Mouse (Mus musculus) frontal cortex, postnatal 10 days (tissue): ENCODE results near the gene Gm9964.
"Not testable (repeated sequence)": the region's sequence is repeated elsewhere in the genome, so short reads cannot be mapped to it uniquely, and the experiment has no call there.

ENCODE experiments used
- DNase-seq, 2 experiments: peaks; one replicate each; pipeline ENCODE4 v3.0.0; 2022; ENCODE audit warnings: low spot score in 2 of 2, mixed read lengths in 1 of 2

The Gm9964 gene

DNA sequence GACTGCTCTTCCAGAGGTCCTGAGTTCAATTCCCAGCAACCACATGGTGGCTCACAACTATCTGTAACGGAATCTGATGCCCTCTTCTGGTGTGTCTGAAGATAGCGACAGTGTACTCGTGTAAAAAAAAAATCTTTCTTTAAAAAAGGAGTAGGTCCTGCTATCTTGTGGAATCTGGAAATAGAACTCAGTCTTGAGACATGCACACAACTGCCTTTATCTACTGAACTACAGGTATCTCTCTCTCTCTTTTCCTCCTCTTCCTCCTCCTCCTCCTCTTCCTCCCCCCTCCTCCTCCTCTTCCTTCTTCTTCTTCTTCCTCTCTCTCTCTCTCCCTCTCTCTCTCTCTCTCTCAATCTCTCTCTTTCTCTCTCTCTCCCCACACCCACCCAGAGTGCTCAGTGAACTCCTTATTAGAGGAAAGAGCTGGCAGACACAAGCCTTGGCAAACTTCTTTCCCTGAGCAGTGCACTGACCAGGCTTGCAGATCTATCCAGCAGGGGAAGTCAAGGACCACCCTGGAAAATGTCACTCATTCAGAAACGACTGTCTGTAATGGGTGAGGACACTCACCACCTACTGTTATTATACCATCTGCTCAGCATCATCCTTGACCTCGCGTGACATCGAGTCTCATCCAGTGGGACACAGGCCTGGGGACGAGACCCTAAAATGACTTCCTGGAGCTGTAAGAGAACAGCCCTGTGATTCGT lies 3.2 kb upstream of the Gm9964 start:
- DNase-seq = no peak

DNA sequence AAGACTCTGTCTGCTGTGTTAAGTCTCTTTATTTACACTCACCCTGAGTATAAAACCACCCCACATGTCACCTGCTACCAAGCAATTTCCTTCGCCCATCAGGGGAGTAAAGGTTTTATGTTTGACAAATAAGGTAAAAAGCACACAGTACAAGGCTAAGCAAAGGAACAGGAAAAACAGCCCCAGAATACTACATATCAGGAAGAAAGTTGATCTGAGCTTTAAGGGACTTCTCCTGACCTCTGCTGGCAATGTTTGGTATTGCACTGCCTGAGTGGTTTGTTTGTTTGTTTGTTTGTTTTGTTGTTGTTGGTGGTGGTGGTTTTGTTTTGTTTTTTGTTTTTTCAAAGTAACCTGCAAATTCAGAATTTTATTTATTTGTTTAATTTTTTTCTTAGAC lies 539 bp downstream of the Gm9964 start:
- DNase-seq = peak in 1 of 2 experiments; percentile 25

DNA sequence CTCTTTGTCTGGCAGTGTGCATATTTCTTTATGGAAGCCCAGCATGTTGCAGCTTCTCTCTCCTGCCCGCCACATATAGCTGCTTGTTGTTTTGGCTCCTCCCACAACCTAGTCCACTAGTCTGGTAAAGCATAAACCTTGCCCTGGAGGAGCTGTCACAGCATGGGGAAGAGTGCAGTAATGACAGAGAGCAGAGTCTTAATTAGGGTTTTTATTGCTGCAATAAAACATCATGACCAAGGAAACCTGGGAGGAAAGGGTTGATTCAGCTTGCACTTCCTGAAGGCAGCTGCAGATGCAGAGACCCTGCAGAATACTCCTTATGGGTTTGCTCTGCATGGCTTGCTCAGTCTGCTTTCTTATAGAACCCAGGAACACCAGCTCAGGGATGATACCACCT lies 2.7 kb downstream of the Gm9964 start:
- DNase-seq = no peak

DNA sequence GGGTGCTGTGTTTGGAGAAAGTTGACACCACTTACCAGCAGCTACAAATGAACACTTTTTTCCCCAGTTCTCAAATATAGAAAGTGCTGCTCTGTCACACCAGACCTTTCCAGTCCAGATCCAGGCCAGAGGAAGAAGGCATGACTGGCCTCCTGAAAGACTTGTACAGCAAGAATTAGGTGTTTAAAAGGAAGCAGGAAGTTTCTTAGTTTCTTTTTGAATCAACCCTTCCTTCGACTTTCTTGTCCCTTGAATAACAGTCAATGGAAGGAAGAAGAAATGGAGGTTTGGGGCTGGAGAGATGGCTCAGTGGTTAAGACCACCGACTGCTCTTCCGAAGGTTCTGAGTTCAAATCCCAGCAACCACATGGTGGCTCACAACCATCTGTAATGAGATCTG lies 3.7 kb downstream of the Gm9964 start:
- DNase-seq = no peak

DNA sequence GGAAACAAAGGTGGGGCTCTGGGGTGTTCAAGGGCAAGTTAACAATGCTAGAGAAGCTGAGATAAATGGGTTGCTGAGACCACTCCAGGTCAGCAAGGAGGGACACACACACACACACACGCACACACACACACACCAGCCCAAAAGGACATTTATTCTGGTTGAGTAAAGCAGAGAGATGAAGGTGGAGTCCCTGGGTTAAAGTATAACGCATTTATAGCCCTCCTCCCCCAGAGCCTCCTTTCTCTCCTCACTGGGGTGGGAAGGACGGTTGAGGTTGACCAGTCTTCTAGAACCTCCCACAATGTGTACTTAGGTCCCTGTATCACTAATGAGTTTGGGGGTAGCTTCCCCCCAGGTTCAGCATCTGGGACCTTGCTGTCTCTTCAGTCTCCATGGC lies 4.6 kb downstream of the Gm9964 start:
- no peak for DNase-seq

DNA sequence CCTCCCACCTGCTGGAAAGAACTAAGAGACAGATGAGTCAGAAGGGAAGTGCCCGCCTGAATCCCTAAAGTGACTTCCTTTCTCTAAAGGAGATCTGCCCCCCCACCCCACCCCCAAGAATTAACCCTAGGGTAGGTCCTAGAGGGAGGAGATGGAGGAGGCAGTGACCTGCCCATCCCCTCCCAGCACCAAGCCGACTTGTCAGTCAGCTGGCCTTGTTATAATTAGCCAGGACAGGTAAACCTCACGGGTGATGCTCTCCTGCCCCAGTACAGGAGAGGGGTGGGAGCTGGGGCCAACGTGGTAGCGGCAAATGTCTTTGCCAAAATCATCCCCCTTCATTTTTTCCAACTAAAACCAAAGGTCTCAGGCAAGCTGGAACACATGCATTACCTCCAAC lies 5.1 kb downstream of the Gm9964 start:
- no peak for DNase-seq

DNA sequence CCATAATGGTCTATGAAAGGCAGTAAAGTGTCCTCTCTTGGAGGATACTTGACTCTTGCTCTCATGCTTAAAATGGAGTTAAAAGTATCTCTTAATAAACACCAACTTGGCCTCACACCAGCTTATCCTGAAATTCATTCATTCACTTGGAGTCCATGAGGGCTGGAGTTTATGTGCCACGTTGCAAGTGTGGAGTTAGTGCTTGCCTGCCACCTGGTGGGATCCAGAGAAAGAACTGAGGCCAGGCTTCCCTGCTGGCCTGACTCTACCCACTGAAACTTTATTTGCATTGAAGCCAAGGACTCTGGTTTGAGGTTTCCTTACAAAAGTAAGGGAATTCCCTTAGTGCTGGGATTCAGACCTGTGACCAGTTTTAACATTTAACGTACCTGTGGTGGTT lies 6.2 kb downstream of the Gm9964 start:
- peak in 1 of 2 experiments; percentile 27 for DNase-seq

DNA sequence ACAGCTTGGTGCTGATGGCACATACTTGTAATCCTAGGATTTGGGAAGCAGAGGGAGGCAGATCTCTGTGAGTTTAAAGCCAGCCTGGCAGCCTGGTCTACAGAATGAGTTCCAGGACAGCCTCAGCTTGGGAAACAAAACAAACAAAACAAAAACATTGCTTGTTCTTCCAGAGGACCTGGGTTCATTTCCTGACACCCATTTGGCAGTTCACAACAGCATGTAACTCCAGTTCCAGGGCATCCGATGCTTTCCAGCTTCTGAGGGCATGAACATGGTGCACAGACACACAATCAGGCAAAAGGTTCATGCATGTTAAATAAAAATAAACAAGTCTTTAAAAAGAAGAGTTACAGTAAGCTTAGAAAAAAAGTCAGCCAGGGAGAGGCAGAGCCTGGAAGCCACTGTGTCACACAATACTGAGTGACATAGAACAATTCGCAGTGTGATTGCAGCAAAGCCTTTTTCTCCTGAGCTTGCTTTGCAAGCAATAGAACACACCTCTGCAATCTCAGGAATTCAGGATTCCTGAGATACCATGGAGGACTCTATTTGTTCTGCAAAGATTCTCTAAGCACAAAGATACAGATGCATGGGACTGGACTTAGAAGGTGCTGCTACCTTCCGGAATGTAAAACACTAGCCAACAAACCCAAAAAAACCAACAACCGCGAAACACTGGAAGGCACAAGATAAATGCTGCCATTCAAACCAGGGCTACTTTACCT lies 7.6 kb downstream of the Gm9964 start:
- DNase-seq = no peak

DNA sequence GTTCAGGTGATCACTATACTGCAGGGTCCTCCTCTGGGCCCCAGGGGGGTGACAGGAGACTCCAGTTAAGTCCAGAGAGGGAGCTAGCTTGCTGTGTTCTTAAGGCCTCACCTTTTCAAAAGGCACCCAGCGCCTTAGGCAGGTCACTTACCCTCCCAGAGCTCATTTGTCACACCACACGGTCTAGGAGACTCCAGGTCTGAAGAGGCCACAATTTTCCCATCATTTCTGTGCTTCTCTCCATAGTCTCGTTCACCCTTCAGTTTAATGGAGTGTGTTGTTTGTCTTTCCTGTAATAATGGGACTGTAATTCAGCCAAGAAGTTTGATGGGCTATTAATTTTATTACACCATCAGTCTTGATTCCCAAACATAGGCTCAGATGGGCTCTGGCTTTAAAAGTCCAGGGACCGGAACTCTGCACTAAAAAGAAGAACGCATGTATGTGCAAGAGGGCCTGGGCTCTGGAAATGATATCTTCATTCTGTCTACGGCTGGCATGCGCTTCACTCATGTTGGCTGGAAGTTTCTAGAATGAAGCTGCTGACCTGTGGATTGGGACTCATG lies 8.3 kb downstream of the Gm9964 start:
- no peak for DNase-seq

DNA sequence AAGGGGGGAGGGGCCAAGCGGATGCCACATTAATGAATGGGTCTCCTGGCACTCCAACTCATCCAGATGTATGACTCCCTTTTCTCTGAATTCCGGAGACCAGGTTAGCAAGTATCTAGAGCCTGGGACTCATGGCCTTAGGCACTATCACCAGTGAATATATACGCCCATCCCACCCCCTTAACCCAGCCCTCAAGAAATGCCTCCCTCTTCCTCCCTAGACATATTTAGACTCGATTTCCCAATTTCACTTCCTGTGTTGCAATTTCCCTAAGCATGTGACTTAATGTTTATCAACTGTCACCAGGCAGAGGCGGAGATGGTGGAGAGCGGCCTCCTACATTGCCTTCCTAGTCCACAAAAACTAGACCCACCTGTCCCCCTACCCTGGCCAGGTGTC lies 9.3 kb downstream of the Gm9964 start:
- DNase-seq = no peak

DNA sequence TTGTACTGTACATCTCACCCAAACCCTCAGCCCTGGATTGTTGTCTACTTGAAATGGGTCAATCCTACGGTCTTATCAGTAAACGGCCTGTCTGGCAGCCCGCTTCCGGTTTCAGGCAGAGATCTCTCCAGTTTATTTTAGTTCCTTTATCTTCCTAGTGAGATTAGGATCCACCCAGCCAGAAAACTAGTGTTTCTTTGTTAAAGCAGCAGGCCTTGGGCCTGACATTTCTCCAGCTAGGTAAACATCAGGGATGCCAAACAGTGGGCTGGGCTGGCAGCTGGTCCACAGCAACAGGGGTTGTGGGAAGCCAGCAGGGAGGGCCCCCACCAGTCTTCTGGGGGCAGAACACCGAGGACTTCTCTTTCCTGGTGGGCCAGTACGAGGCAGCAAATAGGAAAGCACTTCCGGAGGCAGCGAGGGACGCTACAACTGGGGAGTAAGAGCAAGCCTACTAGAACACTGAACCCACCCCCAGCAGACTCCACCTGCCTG lies 10.4 kb downstream of the Gm9964 start:
- DNase-seq = no peak

DNA sequence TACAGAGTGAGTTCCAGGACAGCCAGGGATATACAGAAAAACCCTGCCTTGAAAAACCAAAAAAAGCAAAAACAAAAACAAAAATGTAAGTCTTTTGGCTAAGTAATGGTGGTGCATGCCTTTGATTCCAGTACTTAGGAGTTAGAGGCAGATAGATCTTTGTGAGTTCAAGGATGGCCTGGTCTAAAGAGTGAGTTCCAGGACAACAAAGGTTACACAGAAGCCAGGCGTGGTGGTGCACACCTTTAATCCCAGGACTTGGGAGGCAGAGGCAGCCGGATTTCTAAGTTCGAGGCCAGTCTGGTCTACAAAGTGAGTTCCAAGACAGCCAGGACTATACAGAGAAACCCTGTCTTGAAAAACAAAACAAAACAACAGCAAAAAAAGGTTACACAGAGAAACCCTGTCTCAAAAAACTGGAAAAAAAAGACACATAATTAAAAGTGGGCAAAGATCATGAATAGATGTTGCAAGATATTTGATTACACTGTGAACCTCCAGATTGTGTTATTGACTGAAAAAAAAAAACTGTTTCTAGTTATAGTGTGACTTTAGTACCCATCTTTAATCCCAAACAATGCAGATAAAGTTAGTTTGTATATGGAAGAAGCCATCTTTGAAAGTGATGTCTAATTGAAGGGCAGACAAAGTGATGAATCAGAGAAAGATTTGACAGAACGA lies 13.2 kb downstream of the Gm9964 start:
- no peak for DNase-seq

DNA sequence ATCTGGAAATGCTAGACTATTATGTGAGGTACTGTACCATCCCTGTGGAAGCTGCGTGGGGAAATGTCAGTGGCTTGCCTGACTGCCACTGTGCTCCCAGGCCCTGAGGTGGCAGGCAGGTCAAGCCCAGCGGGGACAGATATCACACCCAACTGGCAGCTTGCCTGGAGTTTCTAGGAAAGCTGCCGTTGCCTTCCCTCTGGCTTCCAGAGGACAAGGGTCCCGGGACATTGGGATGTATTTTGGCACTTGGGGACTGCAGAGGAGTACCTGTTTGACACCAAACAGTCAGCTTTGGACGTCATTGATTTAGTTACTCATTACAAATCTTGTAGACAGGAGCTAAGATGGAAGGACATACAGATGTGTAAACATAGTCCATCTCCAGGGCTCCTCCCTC lies 15.3 kb downstream of the Gm9964 start:
- no peak for DNase-seq

DNA sequence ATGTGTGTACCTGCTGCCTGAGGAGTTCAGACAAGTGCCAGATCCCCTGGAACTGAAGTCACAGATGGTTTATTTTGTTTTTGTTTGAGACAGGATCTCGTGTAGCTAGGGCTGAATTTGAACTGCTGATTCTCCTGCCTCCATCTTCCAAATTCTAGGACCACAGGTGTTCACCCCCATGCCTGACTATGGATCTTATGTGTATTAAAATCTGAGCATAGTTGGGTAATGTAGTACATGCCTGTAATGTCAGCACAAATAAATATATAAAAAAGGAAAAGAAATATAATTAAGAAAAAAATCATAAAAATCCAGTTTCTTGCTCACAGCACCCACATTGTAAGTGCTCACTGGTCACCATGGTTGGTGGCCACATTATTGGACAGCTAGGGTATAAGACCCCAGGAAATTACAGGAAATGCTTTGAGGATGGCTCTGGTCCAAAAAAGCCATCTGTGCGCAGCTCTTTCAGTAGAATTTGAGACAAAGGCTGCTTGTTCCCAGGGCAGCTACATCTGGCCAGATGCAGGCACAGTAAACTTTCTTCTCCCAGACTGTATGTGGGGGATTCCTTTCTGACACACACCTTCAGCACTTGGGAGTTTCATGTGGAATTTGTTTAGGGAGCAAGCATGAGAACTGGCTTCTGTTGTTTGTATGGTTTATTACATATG lies 16.8 kb downstream of the Gm9964 start:
- DNase-seq = no peak

DNA sequence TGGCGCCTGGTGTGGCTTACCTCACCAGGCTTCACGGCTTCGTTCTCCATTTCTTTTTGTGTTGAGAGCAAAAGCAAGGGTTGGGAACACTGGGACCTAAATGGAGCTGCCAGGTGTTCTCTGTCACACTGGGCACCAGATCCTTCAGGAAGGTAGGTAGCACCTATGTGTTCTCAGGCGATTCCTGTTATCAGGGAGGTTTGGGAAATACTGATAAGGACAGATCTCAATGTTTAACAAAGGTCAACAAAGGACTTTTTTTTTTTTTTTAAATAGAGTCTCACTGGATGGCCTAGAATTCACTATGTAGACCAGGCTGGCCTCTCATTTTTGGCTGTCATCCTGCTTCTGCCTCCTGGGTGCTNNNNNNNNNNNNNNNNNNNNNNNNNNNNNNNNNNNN lies 22.9 kb downstream of the Gm9964 start:
- no peak for DNase-seq

DNA sequence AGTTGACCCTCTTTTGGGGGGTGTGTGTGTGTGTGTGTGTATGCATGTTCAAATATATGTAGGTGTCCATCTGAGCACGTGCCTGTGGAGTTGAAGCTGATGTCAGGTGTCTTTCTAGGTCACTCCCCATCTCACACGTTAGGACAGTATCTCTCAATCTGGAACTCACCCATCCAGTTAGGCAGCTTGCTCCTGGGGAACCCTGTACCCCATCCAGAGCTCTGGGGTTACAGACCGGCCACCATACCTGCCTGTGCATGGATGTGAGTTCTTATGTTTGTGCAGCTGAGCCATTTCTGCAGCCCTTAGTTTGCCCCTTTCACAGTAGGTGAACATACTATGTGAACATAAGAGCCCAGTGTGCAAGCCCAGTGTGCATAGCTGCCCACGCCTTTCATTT lies 23.7 kb downstream of the Gm9964 start:
- DNase-seq = no peak

DNA sequence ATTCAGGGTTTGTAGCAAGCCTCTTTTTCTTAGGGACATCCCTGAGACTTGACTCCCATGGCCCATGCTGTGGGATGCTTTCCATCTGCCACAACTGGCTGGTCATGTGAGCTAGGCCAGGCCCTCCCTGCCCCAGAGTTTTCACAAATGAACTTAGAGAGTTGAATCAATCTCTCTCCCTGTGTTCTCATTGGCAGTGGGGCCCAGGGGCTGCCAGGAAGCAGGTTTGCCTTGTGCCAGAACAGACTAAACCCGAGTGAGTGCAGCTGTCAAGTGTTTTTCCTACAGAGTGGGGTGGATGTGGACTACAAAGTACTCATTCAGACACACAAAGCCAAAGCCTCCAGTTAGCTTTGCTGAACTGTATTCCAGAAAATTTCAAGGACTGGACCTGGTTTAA lies 29.5 kb downstream of the Gm9964 start:
- peak in 1 of 2 experiments; percentile 26 for DNase-seq

DNA sequence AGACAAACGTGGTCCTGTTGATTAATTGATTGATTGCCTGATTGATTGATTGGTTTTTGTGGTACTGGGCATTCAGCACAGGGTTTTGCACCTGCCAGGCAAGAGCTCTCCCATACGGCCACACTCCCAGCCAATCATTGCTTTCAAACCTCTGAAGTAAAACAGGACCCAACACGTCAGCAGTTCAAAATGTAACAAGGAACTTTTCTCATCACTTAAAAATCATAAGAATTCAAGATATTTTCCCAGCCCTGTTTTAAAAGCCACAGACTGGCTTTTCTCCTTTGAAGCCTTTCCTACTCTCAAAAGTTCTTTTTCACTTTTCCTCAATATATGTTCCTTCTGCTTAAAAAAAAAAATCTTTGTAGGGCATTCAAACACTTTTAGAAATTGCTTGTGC lies 32.3 kb downstream of the Gm9964 start:
- DNase-seq = no peak

DNA sequence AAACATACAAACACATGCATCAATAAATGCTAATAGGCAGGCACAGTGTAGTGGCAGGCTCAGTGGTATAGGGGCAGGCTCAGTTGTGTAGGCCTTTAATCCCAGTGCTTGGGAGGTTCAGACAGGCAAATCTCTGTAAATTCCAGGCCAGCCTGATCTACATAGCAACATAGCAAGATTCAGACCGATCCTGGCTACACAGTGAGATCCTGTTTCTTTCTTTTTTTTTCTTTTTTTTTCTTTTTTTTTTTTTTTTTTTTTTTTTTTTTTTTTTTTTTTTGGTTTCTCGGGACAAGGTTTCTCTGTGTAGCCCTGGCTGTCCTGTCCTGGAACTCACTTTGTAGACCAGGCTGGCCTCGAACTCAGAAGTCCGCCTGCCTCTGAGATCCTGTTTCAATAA lies 36.6 kb downstream of the Gm9964 start:
- not testable (repeated sequence) for DNase-seq

DNA sequence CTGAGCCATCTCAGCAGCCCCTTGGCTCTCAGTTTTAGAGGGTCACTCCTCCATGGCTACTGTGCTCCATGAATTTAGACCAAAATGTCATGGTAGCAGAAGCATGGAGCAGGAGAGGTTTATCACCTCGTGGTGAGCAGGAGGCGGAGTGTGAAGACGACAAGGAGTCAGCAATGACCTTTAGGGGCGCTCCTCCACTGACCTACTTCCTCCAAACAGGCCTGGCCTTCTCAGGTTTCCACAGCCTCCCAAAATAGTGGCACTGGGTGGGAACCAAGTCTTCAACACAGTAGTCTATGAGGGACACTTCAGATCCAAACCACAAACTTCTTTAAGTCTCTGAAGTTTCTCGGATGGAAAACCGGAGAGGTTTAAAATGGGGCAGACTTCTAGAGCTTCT lies 38.0 kb downstream of the Gm9964 start:
- no peak for DNase-seq

DNA sequence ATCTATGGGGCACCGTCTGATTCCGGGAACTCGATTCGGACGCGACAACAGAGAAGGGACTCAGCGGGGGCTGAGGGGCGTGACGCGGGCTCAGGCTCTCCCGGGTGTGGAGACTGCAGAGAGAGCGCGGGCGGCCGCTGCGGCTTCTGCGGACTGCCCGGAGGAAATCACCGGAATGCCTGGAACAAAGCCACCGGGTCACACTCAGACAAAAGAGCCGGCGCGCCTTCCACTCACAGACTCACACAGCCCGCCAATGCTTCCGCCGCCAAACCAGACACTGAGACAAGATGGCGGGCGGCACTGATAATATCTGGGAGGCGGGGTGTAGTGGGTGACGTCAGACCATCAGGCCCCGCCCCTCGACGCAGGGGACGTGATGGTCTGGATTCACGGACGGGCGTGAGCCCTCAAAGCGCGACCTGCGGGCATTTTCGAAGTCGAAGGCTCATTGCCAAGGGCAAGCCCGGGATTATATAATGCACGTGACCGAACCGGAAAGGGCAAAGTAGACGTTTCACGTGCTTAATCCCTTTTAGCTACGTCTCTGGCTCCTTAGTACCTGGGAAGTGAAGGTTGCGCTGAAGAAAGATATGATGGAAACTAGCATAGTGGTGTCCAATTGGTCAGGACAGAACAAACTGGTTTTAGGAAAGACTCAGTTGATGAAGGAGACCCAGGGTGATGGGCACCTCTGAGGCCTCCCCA lies 42.2 kb downstream of the Gm9964 start, which contains the start of gene Wsb1:
TSS of gene Wsb1 (minus strand) at position 281 of the 708 bp plus-strand sequence.
- peak; percentile 88 to 91 for DNase-seq
